Mouse (Mus musculus) liver, embryonic 11.5 days (tissue): ENCODE results near the gene Stat5a. TPM values are rescaled to one million over a fixed set of nuclear protein-coding genes. Genes with fewer than 3 reads are reported as not detected.

Source experiments
- ATAC-seq: fragments of 200-750 bp; cut with Nextera tagmentation; replicated peaks from 2 replicates; pipeline ENCODE4 v1.8.0; 2017; ENCODE audit warnings: moderate number of reproducible peaks, mild to moderate bottlenecking, moderate TSS enrichment, moderate library complexity; ENCODE audit not compliant: low FRiP score
- DNase-seq: peaks from one replicate; pipeline ENCODE4 v3.0.0-alpha.2; 2017; ENCODE audit warnings: low spot score
- H3K27ac ChIP-seq: fragments of 300-500 bp; sonication (generic); 2 replicates; pipeline ENCODE4 v1.5.1; 2014; ENCODE audit warnings: mild to moderate bottlenecking, low read depth, low read length, control low read depth
- H3K27me3 ChIP-seq: fragments of 300-500 bp; sonication (generic); replicated peaks from 2 replicates; pipeline ENCODE4 v1.6.1; 2014; ENCODE audit warnings: low read length, mixed read lengths; ENCODE audit not compliant: control insufficient read depth, insufficient read depth
- H3K36me3 ChIP-seq: fragments of 300-500 bp; sonication (generic); 2 replicates; pipeline ENCODE4 v1.6.1; 2014; ENCODE audit warnings: mild to moderate bottlenecking, low read length, moderate library complexity, mixed read lengths; ENCODE audit not compliant: control insufficient read depth, insufficient read depth
- H3K4me1 ChIP-seq: fragments of 300-500 bp; sonication (generic); replicated peaks from 2 replicates; pipeline ENCODE4 v1.6.1; 2014; ENCODE audit warnings: low read length, mixed read lengths; ENCODE audit not compliant: control insufficient read depth, insufficient read depth
- H3K4me2 ChIP-seq: fragments of 300-500 bp; sonication (generic); 2 replicates; pipeline ENCODE4 v1.6.1; 2014; ENCODE audit warnings: mild to moderate bottlenecking, control low read depth, moderate library complexity
- H3K4me3 ChIP-seq: fragments of 300-500 bp; sonication (generic); 2 replicates; pipeline ENCODE4 v1.5.1; 2014; ENCODE audit warnings: low read depth, low read length, control low read depth
- H3K9ac ChIP-seq: fragments of 300-500 bp; sonication (generic); 2 replicates; pipeline ENCODE4 v1.6.1; 2014; ENCODE audit warnings: low read depth, low read length, control low read depth
- H3K9me3 ChIP-seq: fragments of 300-500 bp; sonication (generic); 2 replicates; pipeline ENCODE4 v1.6.1; 2016; ENCODE audit warnings: low read length, inconsistent platforms, mixed read lengths; ENCODE audit not compliant: control insufficient read depth
- WGBS: fragments of 180-500 bp; shearing (Covaris S2); extraction: QIAGEN DNeasy Blood & Tissue Kit; methylation state at CpG from one replicate; pipeline ENCODE4 v1.1.7; 2014; 5-methylcytosine and 5-hydroxymethylcytosine counted together
- polyA plus RNA-seq: library from polyadenylated mRNA; unstranded; fragments of >200 nt; fragmentation: Nextera tagmentation; extraction: Ambion mirVana; gene quantifications from 2 replicates; pipeline ENCODE4 v1.2.1, GENCODE M21; 2014

The Stat5a gene
- polyA plus RNA-seq, 1 experiment from 2014 or later: 26.3 TPM

GRCm38 (mm10) chr11:100875761-100876160 lies 16.6 kb downstream of the Stat5a start:
- no peak for ATAC-seq
- WGBS: 83% methylated on average over 3 of the region's 3 CpGs

DNA sequence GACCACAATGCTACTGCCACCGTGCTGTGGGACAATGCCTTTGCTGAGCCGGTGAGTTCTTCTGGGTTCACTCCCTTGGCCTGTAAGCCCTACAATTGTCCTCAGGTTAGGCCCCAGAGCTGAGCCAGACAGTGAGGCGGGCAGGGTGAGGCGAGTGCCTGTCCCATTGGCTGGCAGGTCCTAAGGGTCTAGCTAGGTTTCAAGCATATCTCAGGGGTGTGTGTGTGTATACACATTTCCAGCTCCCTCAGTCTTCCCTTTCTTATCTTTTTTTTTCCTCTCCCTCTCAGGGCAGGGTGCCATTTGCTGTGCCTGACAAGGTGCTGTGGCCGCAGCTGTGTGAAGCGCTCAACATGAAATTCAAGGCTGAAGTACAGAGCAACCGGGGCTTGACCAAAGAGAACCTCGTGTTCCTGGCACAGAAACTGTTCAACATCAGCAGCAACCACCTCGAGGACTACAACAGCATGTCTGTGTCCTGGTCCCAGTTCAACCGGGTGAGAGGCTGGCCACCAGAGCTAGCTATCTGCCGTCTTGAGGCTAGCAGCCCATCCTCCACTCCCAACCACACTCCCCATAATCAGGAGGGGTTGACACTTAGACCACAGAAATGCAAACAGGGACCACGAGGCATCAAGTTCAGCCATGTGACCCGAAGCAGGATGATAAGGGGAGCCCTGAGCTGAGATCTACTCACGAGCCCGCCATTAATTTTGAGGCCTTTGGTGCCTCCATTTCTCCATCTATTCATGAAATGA lies 20.3 kb downstream of the Stat5a start:
- H3K27me3 ChIP-seq: no peaks in the 10 kb centered on the region
- peaks cover 28% of the 10 kb centered on the region for H3K4me1 ChIP-seq
- peak; percentile 81 for ATAC-seq
- peak overlapping the region; percentile 70 for H3K27ac ChIP-seq
- no peak for DNase-seq
- no peak overlapping the region for H3K9ac ChIP-seq
- no peak overlapping the region for H3K4me2 ChIP-seq
- no peaks in the 10 kb centered on the region for H3K9me3 ChIP-seq
- peaks cover 13% of the 10 kb centered on the region for H3K36me3 ChIP-seq
- no peak overlapping the region for H3K4me3 ChIP-seq
- WGBS: 50% methylated on average over 15 of the region's 15 CpGs

More at GRCm38 (mm10) chr11:100875761-100876160, 16.6 kb downstream of the Stat5a start:
- Histone ChIP-seq H3K9me3 (no peaks in the 10 kb centered on the region), H3K4me1 (peaks cover 21% of the 10 kb centered on the region), H3K9ac (no peak overlapping the region), H3K27me3 (no peaks in the 10 kb centered on the region), H3K4me2 (no peak overlapping the region), H3K27ac (no peak overlapping the region), H3K4me3 (no peak overlapping the region), H3K36me3 (peaks cover 13% of the 10 kb centered on the region)
- DNase-seq: no peak

DNA sequence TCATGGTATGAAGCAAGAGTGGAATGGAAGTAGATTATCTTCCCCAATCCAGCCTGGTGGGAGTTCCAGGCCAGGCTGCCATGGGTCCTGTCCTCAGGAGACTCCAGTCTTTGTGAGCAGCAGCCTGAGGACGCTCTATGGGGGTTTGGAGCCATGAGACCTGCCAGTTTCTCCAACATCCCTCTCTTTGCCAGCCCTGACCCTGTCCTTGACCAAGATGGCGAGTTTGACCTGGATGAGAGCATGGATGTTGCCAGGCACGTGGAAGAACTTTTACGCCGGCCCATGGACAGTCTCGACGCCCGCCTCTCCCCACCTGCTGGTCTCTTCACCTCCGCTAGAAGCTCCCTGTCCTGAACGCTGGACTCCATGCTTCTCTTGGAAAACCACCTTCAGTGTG lies 24.5 kb downstream of the Stat5a start:
- Histone ChIP-seq H3K4me1 (peaks cover 64% of the 10 kb centered on the region), H3K36me3 (peaks cover 8% of the 10 kb centered on the region), H3K9ac (no peak overlapping the region), H3K27me3 (no peaks in the 10 kb centered on the region), H3K4me2 (no peak overlapping the region), H3K27ac (no peak overlapping the region; the same call in 1 of the 2 replicates), H3K4me3 (no peak overlapping the region), H3K9me3 (no peaks in the 10 kb centered on the region)
- WGBS: 85% methylated on average over 10 of the region's 10 CpGs
- ATAC-seq: no peak
- DNase-seq: no peak

- H3K36me3 ChIP-seq: peaks cover 10% of the 10 kb centered on the region
- H3K27ac ChIP-seq: peak overlapping the region; percentile 96
- no peaks in the 10 kb centered on the region for H3K27me3 ChIP-seq
- H3K9me3 ChIP-seq: no peaks in the 10 kb centered on the region
- peak overlapping the region; percentile 54 for H3K9ac ChIP-seq
- no peak overlapping the region for H3K4me3 ChIP-seq
- H3K4me1 ChIP-seq: peaks cover 59% of the 10 kb centered on the region
- peak overlapping the region; percentile 42 for H3K4me2 ChIP-seq
- DNase-seq (no peak), ATAC-seq (no peak)
These were observed 26.3 kb downstream of the Stat5a start for GRCm38 (mm10) chr11:100885472-100885871.

GRCm38 (mm10) chr11:100886188-100886740 lies 27.1 kb downstream of the Stat5a start:
- ATAC-seq (peak; percentile 92), DNase-seq (peak; percentile 74)
- WGBS: 10% methylated on average over 8 of the region's 8 CpGs
- H3K36me3 ChIP-seq: peaks cover 9% of the 10 kb centered on the region
- peak overlapping the region; percentile 96 for H3K27ac ChIP-seq
- peaks cover 60% of the 10 kb centered on the region for H3K4me1 ChIP-seq
- peak overlapping the region; percentile 42 for H3K4me2 ChIP-seq
- H3K4me3 ChIP-seq: peak overlapping the region; percentile 19; the same call in 1 of the 2 replicates
- H3K9ac ChIP-seq: peak overlapping the region; percentile 54
- no peaks in the 10 kb centered on the region for H3K9me3 ChIP-seq
- no peaks in the 10 kb centered on the region for H3K27me3 ChIP-seq

DNA sequence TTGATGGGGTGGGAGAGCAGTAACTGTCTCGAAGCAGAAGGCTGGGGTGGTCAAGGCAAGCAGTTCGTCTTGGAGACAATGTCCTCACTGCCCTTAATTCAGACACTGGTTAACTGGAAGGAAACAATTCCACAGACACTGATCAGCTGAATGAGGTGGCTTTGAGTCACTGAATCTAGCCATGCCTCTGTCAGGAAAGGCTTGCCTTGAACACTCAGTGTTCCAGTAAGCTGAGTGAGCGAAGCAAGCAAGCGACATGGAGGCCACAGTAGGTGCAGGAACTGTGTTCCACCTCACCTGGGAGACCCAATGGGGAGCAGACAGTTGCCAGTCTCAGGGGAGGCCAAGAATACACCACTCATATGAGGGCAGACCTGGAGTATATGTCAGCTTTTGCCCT lies 28.1 kb downstream of the Stat5a start:
- peaks cover 9% of the 10 kb centered on the region for H3K36me3 ChIP-seq
- no peak for ATAC-seq
- H3K4me2 ChIP-seq: no peak overlapping the region
- peak overlapping the region; percentile 96 for H3K27ac ChIP-seq
- 79% methylated on average over 4 of the region's 4 CpGs for WGBS
- H3K9ac ChIP-seq: peak overlapping the region; percentile 54; the same call in 1 of the 2 replicates
- no peaks in the 10 kb centered on the region for H3K27me3 ChIP-seq
- no peak for DNase-seq
- H3K9me3 ChIP-seq: no peaks in the 10 kb centered on the region
- H3K4me1 ChIP-seq: peaks cover 64% of the 10 kb centered on the region
- H3K4me3 ChIP-seq: no peak overlapping the region

DNA sequence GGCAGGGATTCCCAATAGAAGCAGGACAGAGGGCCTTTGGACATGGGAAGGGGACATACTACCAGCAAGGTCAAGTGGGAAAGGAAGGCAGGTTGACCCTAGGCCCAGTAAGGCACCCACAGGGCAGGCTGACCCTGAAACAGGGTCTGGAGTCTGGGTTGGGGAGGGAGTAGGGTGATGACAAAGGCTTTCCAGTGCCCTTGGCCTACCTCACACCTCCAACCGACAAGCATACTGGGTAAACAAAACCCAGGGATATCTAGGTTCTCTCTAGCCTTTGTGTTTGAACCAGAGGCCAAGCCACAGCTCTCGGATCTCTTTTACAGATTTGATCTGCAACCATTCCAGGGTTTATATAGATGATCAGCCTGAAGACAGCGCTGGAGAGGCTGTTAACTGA lies 28.6 kb downstream of the Stat5a start:
- Histone ChIP-seq H3K4me2 (no peak overlapping the region), H3K27me3 (no peaks in the 10 kb centered on the region), H3K4me3 (no peak overlapping the region), H3K9ac (no peak overlapping the region), H3K36me3 (peaks cover 9% of the 10 kb centered on the region), H3K27ac (peak overlapping the region; percentile 96), H3K4me1 (peaks cover 69% of the 10 kb centered on the region), H3K9me3 (no peaks in the 10 kb centered on the region)
- WGBS: 80% methylated on average over 3 of the region's 3 CpGs
- no peak for ATAC-seq
- no peak for DNase-seq

GRCm38 (mm10) chr11:100888348-100888820 lies 29.2 kb downstream of the Stat5a start:
- no peak for ATAC-seq
- no peak overlapping the region for H3K4me3 ChIP-seq
- H3K4me2 ChIP-seq: no peak overlapping the region
- no peak for DNase-seq
- no peaks in the 10 kb centered on the region for H3K9me3 ChIP-seq
- WGBS: 51% methylated on average over 10 of the region's 10 CpGs
- no peaks in the 10 kb centered on the region for H3K27me3 ChIP-seq
- H3K27ac ChIP-seq: peak overlapping the region; percentile 33; the same call in 1 of the 2 replicates
- peaks cover 9% of the 10 kb centered on the region for H3K36me3 ChIP-seq
- peaks cover 73% of the 10 kb centered on the region for H3K4me1 ChIP-seq
- H3K9ac ChIP-seq: 0 out of 2 replicates have a peak overlapping the region, but pooled peaks have one; percentile 27
